Mouse (Mus musculus) megakaryocyte, embryonic 14.5 days (primary cell): Measurements from ENCODE around the gene Dus1l. TPM values are rescaled to one million over a fixed set of nuclear protein-coding genes. Genes with fewer than 3 reads are reported as not detected.
"Not testable (repeated sequence)": the region's sequence is repeated elsewhere in the genome, so short reads cannot be mapped to it uniquely, and the experiment has no call there.

Experiments
- H3K27me3 ChIP-seq: replicated peaks from 2 replicates; pipeline ENCODE3; 2012; ENCODE audit warnings: inconsistent platforms
- H3K36me3 ChIP-seq: replicated peaks from 2 replicates; pipeline ENCODE3; 2012; ENCODE audit warnings: low read length, inconsistent platforms, mixed read lengths
- H3K4me1 ChIP-seq: 2 replicates; pipeline ENCODE4 v1.6.1; 2012; ENCODE audit warnings: inconsistent platforms
- H3K4me3 ChIP-seq: replicated peaks from 2 replicates; pipeline ENCODE3; 2012; ENCODE audit warnings: moderate library complexity, mild to moderate bottlenecking, inconsistent platforms
- H3K9me3 ChIP-seq: 2 replicates; pipeline ENCODE4 v1.6.1; 2012; ENCODE audit warnings: inconsistent platforms
- FLI1 ChIP-seq: IDR thresholded peaks from 2 replicates; pipeline ENCODE4 v1.6.1; 2012; ENCODE audit warnings: low read length, inconsistent platforms, mixed read lengths
- GATA1 ChIP-seq: IDR thresholded peaks from 3 replicates; pipeline ENCODE4 v1.6.1; 2012; ENCODE audit warnings: mixed read lengths, low read length, inconsistent platforms, borderline replicate concordance
- polyA plus RNA-seq: library from polyadenylated mRNA; stranded (reverse); fragments of >175 nt; gene quantifications from 2 replicates; pipeline ENCODE4 v1.2.3, GENCODE M21; 2012; ENCODE audit warnings: low replicate concordance; ENCODE audit not compliant: insufficient read depth

The Dus1l gene
- polyA plus RNA-seq, 1 experiment = 74.3 TPM

DNA sequence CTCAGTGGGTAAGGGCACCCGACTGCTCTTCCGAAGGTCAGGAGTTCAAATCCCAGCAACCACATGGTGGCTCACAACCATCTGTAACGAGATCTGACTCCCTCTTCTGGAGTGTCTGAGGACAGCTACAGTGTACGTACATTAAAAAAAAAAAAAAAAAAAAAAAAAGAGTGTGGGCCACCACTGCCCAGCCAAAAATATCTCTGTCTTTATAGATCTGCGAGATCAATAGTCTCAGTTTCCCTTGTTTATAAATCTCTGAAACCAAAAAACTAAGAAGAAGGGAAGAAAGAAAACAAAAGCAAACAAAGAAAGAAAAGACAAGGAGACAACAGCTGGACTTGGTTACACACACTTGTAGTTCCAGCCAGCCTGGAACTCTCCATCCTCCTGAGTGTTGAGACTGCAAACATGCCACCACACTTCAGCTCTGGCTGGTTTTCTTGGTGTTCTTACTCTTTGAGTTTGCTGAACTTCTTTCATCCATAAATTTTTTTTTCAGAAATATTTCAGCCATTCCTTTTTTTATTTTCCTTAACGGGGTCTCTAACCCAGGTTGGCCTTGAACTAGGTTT is 3.2 kb upstream of the Dus1l start:
- H3K9me3 ChIP-seq = no peaks in the 10 kb centered on the region
- no peaks in the 10 kb centered on the region for H3K27me3 ChIP-seq
- peaks cover 59% of the 10 kb centered on the region for H3K4me1 ChIP-seq
- H3K36me3 ChIP-seq = peaks cover 6% of the 10 kb centered on the region
- TF ChIP-seq FLI1 (no peak), GATA1 (no peak)
- H3K4me3 ChIP-seq = peak overlapping the region; percentile 82

DNA sequence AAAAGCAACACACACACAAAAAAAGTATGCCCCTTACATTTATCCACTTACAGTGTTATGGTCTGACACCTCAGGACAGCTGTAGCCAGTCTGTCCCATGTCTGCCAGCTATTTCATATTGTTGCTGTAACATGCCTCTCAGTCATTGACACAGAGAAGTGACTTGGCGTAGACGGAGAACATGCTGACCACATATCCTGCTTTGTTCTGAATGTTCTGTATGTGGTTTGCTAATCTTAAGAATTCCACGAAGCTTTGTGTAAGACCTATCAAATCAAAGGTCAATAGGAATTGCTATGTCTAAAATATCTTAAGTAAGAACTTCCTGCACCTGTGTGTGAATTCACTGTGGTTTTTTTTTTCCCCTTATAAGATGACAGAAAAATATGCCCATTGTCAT is 2.0 kb upstream of the Dus1l start:
- peak overlapping the region; percentile 62 for H3K4me3 ChIP-seq
- peaks cover 17% of the 10 kb centered on the region for H3K36me3 ChIP-seq
- no peaks in the 10 kb centered on the region for H3K9me3 ChIP-seq
- H3K4me1 ChIP-seq = peaks cover 71% of the 10 kb centered on the region
- TF ChIP-seq GATA1 = no peak
- no peaks in the 10 kb centered on the region for H3K27me3 ChIP-seq

DNA sequence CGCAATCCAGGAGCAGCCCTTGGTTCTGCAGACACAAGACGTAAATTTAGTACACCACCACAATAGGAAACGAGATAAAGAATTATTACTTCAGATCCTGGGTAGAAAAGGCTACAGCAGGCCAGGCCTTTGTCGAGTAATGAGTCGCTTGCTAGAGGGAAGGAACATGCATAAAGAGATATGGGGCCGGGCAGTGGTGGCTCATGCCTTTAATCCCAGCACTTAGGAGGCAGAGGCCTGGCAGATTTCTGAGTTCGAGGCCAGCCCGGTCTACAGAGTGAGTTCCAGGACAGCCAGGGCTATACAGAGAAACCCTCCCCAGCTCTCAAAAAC is 377 bp upstream of the Dus1l start:
- no peaks in the 10 kb centered on the region for H3K9me3 ChIP-seq
- TF ChIP-seq GATA1 = no peak
- TF ChIP-seq FLI1 = no peak
- H3K27me3 ChIP-seq = no peaks in the 10 kb centered on the region
- H3K4me1 ChIP-seq = peaks cover 78% of the 10 kb centered on the region
- H3K4me3 ChIP-seq = peak overlapping the region; percentile 99
- H3K36me3 ChIP-seq = peaks cover 34% of the 10 kb centered on the region

DNA sequence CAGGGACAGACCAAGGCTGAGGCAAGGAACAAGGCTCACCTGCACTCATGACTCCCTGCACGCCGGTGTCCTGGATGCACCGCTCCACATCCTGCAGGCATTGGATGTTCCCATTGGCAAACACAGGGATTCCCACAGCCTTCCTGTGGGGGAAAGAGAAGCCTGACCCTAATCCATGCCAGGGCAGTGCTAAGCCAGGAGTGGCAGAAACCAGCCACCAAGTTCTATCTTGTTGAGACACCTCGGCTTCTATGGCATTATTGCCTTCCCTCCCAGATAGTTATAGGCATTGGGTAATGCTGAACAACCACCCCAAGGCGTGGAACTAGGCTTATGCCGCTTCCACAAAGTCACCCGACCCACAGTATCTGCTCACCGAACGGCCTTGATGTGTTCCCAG is 3.6 kb downstream of the Dus1l start:
- Histone ChIP-seq H3K9me3 (no peaks in the 10 kb centered on the region), H3K4me3 (no peak overlapping the region), H3K4me1 (peaks cover 47% of the 10 kb centered on the region), H3K27me3 (no peaks in the 10 kb centered on the region), H3K36me3 (peaks cover 71% of the 10 kb centered on the region)
- TF ChIP-seq GATA1 (no peak), FLI1 (no peak)

DNA sequence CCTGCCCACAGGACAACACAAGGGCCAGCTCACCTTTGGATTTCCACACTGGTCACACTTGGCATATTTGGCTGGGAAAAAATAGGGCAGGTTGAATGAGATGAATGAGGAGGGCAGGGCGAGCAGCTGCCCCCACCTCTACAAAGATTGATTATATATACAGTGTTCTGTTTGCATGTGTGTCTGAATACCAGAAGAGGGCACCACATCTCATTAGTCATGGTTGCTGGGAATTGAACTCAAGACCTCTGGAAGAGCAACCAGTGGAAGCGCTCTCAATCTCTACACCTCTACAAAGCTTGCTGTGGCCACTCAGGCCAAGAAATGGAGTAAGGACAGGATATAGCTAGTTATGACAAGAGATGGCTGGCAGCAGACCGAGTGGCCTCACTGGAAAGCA is 6.4 kb downstream of the Dus1l start:
- TF ChIP-seq FLI1 (no peak), GATA1 (no peak)
- no peak overlapping the region for H3K4me3 ChIP-seq
- H3K4me1 ChIP-seq = peaks cover 48% of the 10 kb centered on the region
- peaks cover 92% of the 10 kb centered on the region for H3K36me3 ChIP-seq
- H3K9me3 ChIP-seq = no peaks in the 10 kb centered on the region
- H3K27me3 ChIP-seq = no peaks in the 10 kb centered on the region

DNA sequence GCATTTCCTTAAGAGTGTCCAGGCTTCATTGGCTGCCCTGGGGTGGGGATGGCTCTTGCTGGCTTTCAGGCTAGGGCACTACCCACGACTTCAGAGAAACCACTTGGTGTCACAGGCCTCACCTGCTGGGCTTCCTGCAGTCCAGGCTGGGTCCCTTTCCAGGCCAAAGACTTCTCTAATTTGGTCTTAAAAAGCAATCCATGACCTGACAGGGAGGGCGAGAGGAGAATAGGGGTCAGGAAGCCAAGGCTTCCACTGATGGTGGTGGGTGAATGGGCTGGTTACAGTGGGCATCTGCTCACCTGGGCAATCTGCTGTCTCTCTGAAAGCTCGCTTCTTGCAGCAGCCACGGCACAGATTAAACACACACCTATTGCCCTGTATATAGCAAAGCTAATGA is 6.8 kb downstream of the Dus1l start:
- Histone ChIP-seq H3K27me3 (no peaks in the 10 kb centered on the region), H3K4me3 (no peak overlapping the region), H3K36me3 (peaks cover 88% of the 10 kb centered on the region)

DNA sequence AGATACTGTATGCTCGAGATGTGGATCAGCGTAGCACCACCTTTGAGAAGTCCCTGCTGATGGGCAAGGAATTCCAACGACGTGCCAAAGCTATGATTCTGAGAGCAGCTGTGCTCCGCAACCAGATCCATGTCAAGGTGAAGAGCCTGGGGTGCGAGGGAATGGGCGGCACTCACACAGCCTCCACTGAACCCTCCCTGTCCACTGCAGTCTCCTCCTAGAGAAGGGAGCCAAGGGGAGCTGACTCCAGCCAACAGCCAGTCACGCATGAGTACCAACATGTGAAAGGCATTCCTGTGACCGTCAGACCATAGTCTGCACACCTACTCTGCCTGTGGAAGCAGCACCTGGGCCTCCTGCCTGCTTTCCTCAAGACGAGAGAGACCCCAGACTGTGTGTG is 7.7 kb downstream of the Dus1l start:
- H3K4me3 ChIP-seq, H3K27me3 ChIP-seq, H3K9me3 ChIP-seq: not testable (repeated sequence)
- H3K36me3 ChIP-seq = peaks cover 79% of the 10 kb centered on the region
- peaks cover 40% of the 10 kb centered on the region for H3K4me1 ChIP-seq

More for the DNA sequence above, 6.8 kb downstream of the Dus1l start:
- TF ChIP-seq FLI1 (no peak), GATA1 (no peak)
- H3K9me3 ChIP-seq = no peaks in the 10 kb centered on the region
- H3K4me1 ChIP-seq = peaks cover 46% of the 10 kb centered on the region

DNA sequence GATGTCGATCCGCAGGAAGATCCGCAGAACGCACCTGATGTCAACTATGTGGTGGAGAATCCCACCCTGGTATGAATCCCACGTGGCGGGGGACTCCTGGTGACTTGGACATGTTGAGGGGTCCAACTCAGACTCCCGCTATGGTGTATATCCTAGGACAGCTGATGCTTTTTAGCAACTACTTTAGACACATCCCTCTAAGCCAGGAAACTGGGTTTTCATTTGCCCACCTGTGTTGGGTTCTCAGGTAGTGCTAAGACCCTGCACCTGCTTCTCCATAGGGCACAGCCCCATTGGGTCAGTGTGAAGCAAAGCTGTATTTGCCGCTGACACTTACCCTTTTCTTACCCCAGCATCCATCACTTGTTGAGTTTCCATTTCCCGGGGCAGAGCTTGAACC is 11.1 kb downstream of the Dus1l start:
- Histone ChIP-seq H3K4me1 (peaks cover 46% of the 10 kb centered on the region), H3K9me3 (no peaks in the 10 kb centered on the region), H3K27me3 (peaks cover 2% of the 10 kb centered on the region), H3K4me3 (peak overlapping the region; percentile 97), H3K36me3 (peaks cover 70% of the 10 kb centered on the region)
- TF ChIP-seq GATA1 (no peak), FLI1 (no peak)

DNA sequence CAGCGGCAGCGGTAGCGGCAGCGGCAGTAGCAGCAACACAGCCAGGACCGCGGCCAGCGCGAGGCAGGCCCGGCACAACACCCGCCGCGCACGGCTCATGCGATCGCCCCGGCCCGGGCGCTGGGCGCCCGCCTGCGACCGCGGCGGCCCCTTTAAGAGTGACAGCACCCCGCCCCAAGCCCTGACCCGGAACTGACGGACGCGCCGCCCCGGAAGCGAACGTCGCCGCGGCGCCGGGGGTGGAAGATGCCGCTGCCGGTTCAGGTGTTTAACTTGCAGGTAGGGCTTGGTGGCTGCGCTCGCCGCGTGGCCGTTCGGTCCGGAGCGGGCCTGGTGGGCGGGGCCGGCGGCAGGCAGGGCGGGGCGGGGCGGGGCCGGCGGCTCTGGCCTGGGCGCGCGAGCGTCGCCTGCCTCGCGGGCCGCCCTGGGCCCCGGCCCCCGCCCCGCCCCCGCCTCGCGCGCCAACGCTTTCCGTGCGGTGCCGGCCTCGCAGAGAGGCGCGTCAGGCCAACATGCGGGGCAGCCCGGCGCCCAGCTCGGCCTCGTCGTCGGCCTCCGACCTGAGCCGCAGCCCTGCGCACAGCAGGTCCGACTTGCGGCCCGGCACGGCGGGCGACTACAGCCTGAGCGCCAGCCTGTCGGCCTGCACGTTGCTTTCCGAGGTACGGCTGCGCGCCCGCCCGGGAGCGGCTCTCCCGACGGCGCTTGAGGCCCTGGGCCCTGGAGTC is 12.0 kb downstream of the Dus1l start, which contains the start of the genes Rfng and Gps1:
Gene Rfng (minus strand): TSS at position 144 of the 728 bp plus-strand sequence.
Gene Gps1 (plus strand): TSS at position 209 of the 728 bp plus-strand sequence.
- no peaks in the 10 kb centered on the region for H3K9me3 ChIP-seq
- peaks cover 2% of the 10 kb centered on the region for H3K27me3 ChIP-seq
- H3K36me3 ChIP-seq = peaks cover 65% of the 10 kb centered on the region
- peaks cover 46% of the 10 kb centered on the region for H3K4me1 ChIP-seq
- TF ChIP-seq GATA1 = no peak
- no peak for TF ChIP-seq FLI1
- peak within 1 kb of the TSS; percentile 97 for H3K4me3 ChIP-seq

DNA sequence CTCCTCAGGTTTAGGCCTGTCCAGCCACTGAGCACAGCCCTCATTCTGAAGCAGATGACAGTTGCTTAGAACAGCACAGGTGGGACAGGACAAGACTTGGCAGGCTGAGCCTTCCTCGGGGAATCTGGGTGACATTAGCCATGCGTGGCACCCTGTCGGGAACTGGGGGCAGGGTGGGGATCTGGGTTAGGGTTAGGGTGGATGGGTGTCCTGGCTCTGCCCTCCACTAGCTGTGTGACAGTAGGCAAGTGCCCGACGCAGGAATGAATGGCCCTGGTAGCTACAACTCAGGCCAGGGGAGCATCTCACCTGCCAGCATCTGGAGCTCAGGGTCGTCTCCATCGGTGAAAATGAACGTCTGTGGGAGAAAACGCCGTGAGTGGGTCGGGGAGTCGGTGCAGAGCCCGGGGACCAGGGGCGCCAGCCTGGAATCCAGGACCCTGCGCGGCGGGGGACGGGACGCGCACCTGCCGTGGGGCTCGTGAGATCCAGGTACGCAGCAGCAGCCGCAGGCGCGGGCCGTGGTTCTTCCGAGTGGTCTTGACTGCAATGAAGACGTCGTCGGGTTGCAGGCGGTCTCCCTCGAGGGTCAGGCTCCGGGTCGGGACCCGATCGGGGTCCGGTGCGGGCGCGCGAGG is 12.7 kb downstream of the Dus1l start:
- TF ChIP-seq GATA1 (no peak), FLI1 (no peak)
- Histone ChIP-seq H3K9me3 (no peaks in the 10 kb centered on the region), H3K4me3 (peak overlapping the region; percentile 97), H3K36me3 (peaks cover 62% of the 10 kb centered on the region), H3K27me3 (peaks cover 2% of the 10 kb centered on the region), H3K4me1 (peaks cover 46% of the 10 kb centered on the region)

DNA sequence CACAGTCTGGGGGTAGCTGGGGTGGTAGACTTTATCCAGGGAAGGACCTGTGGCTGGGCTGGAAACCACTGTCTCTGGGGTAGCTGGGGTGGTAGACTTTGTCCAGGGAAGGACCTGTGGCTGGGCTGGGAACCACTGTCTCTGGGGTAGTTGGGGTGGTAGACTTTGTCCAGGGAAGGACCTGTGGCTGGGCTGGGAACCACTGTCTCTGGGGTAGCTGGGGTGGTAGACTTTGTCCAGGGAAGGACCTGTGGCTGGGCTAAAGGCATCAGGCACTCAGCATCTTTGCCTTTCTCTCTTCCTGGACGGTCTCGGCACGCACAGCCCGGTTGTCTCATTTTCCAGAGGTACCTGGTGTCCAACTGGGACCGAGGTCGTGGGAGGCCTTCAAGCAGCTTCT is 14.8 kb downstream of the Dus1l start:
- H3K9me3 ChIP-seq, H3K4me3 ChIP-seq, H3K27me3 ChIP-seq: not testable (repeated sequence)
- Histone ChIP-seq H3K36me3 (peaks cover 40% of the 10 kb centered on the region), H3K4me1 (peaks cover 46% of the 10 kb centered on the region)
